Mouse (Mus musculus) myocyte (in vitro differentiated cells): ENCODE measurements around the gene Hmgxb4. TPM values are rescaled to one million over a fixed set of nuclear protein-coding genes. Genes with fewer than 3 reads are reported as not detected.

ENCODE experiments used
- polyA plus RNA-seq: library from polyadenylated mRNA; unstranded; fragments of >200 nt; fragmentation: generic; extraction: Trizol; gene quantifications from one replicate; pipeline ENCODE4 v1.2.1, GENCODE M21; 2012; ENCODE audit warnings: missing spikeins

Hmgxb4 gene
- polyA plus RNA-seq, 1 experiment, result 9.1 TPM

Other genes starting within 250 kb of the Hmgxb4 start
- 0.05 TPM for gene Isx, start 120.2 kb upstream of the Hmgxb4 start, polyA plus RNA-seq
- 84.2 TPM for gene Tom1, start 40.3 kb downstream of the Hmgxb4 start, polyA plus RNA-seq
- 89.7 TPM for gene Hmox1, start 100.3 kb downstream of the Hmgxb4 start, polyA plus RNA-seq
- gene Mcm5, start 116.2 kb downstream of the Hmgxb4 start, polyA plus RNA-seq, result 32.3 TPM
- gene Rasd2, start 220.6 kb downstream of the Hmgxb4 start, polyA plus RNA-seq, result not detected